Mouse (Mus musculus) heart, postnatal 10 days (tissue): Measurements from ENCODE around the gene Polr2i. TPM values are rescaled to one million over a fixed set of nuclear protein-coding genes. Genes with fewer than 3 reads are reported as not detected.

Experiments used
- DNase-seq, 2 experiments: peaks; one replicate each; pipeline ENCODE4 v3.0.0; 2021
- intact Hi-C: fragments of 180-260 bp; cut with DNase I; formaldehyde crosslinking; loops from one replicate; pipeline ENCODE4 v1.15.1; 2025
- total RNA-seq, 2 experiments: library from RNA; stranded (reverse); gene quantifications; 2 replicates each; pipeline ENCODE4 v1.2.3; 2021

The Polr2i gene
- total RNA-seq, 2 experiments from 2014 or later = 55.5 to 60.7 TPM

- peak; percentile 16 to 19 for DNase-seq
- intact Hi-C loops = no loop called here
Measured at GRCm38 (mm10) chr7:30251956-30252954, 20.5 kb downstream of the Polr2i start.

GRCm38 (mm10) chr7:30265041-30265440, 33.3 kb downstream of the Polr2i start:
- no peak for DNase-seq
- intact Hi-C loops = no loop called here

GRCm38 (mm10) chr7:30265531-30265930, 33.8 kb downstream of the Polr2i start:
- intact Hi-C loops = no loop called here
- DNase-seq = no peak

- intact Hi-C loops = no loop called here
- DNase-seq = no peak
Measured at GRCm38 (mm10) chr7:30265935-30266334, 34.2 kb downstream of the Polr2i start.

- intact Hi-C loops = no loop called here
- no peak for DNase-seq
Measured at GRCm38 (mm10) chr7:30266780-30267179, 35.0 kb downstream of the Polr2i start.

- no peak for DNase-seq
- intact Hi-C loops = no loop called here
Measured at GRCm38 (mm10) chr7:30269641-30270040, 37.9 kb downstream of the Polr2i start.

- DNase-seq = no peak
- intact Hi-C loops = no loop called here
Measured at GRCm38 (mm10) chr7:30274383-30274782, 42.6 kb downstream of the Polr2i start.

GRCm38 (mm10) chr7:30278911-30279310, 47.2 kb downstream of the Polr2i start:
- intact Hi-C loops = no loop called here
- DNase-seq = no peak

GRCm38 (mm10) chr7:30279536-30279935, 47.8 kb downstream of the Polr2i start:
- intact Hi-C loops = no loop called here
- no peak for DNase-seq

GRCm38 (mm10) chr7:30279951-30280669, 48.4 kb downstream of the Polr2i start, which contains the start of the genes Thap8 and Wdr62:
Gene Thap8, plus strand, starts transcription at chr7:30280094.
Gene Wdr62, minus strand, starts transcription at chr7:30280419.
- DNase-seq = peak; percentile 95

GRCm38 (mm10) chr7:30280670-30281138, 49.0 kb downstream of the Polr2i start:
- intact Hi-C loops = no loop called here
- peak; percentile 91 to 92 for DNase-seq

More at GRCm38 (mm10) chr7:30279951-30280669, 48.4 kb downstream of the Polr2i start, which contains the start of the genes Thap8 and Wdr62:
- intact Hi-C loops = no loop called here

GRCm38 (mm10) chr7:30281522-30281921, 49.8 kb downstream of the Polr2i start:
- intact Hi-C loops = no loop called here

GRCm38 (mm10) chr7:30282740-30283139, 51.0 kb downstream of the Polr2i start:
- intact Hi-C loops = no loop called here
- peak in 1 of 2 experiments; percentile 22 for DNase-seq

More at GRCm38 (mm10) chr7:30281522-30281921, 49.8 kb downstream of the Polr2i start:
- DNase-seq = no peak

Other genes with a start within 250 kb of the Polr2i start
- 10 to 100 TPM; 46.7 to 53.1 TPM for gene Zfp568, start 248.0 kb upstream of the Polr2i start, total RNA-seq
- 1 to 10 TPM; 1.6 to 2.6 TPM for gene Zfp14, start 180.6 kb upstream of the Polr2i start, total RNA-seq
- gene Zfp82, start 159.0 kb upstream of the Polr2i start, total RNA-seq = 1 to 10 TPM in 1 of 2 experiments, under 1 TPM in 1; 0.98 to 1.1 TPM
- gene Gm26920, start 141.5 kb upstream of the Polr2i start, total RNA-seq = under 1 TPM in 1 of 2 experiments, not detected in 1; 0.62 TPM
- 1 to 10 TPM; 1.3 to 2.3 TPM for gene Zfp566, start 141.4 kb upstream of the Polr2i start, total RNA-seq
- gene Zfp260, start 137.2 kb upstream of the Polr2i start, total RNA-seq = 10 to 100 TPM; 44.8 to 53.3 TPM
- 1 to 10 TPM; 4.5 to 6.5 TPM for gene Zfp382, start 110.0 kb upstream of the Polr2i start, total RNA-seq
- 10 to 100 TPM; 39.0 to 42.5 TPM for gene Zfp146, start 62.2 kb upstream of the Polr2i start, total RNA-seq
- gene Cox7a1, start 47.8 kb upstream of the Polr2i start, total RNA-seq = 1,000 to 10,000 TPM; 1,192 to 1,277 TPM
- gene Capns1, start 33.1 kb upstream of the Polr2i start, total RNA-seq = 100 to 1,000 TPM; 303 to 326 TPM
- gene Tbcb, start 324 bp downstream of the Polr2i start, total RNA-seq = 10 to 100 TPM; 68.5 to 76.1 TPM
- gene Ovol3, start 3.8 kb downstream of the Polr2i start, total RNA-seq = not detected
- gene Thap8, start 48.1 kb downstream of the Polr2i start, total RNA-seq = under 1 TPM; 0.20 to 0.26 TPM
- 1 to 10 TPM; 5.4 to 5.7 TPM for gene Wdr62, start 48.5 kb downstream of the Polr2i start, total RNA-seq
- gene Clip3, start 59.8 kb downstream of the Polr2i start, total RNA-seq = 10 to 100 TPM; 14.0 TPM
- gene Alkbh6, start 76.8 kb downstream of the Polr2i start, total RNA-seq = 10 to 100 TPM; 26.0 to 27.4 TPM
- gene Syne4, start 82.9 kb downstream of the Polr2i start, total RNA-seq = under 1 TPM; 0.86 to 0.87 TPM
- 1 to 10 TPM in 1 of 2 experiments, under 1 TPM in 1; 0.87 to 1.0 TPM for gene E130208F15Rik, start 89.8 kb downstream of the Polr2i start, total RNA-seq
- 10 to 100 TPM; 15.1 to 15.8 TPM for gene Sdhaf1, start 91.9 kb downstream of the Polr2i start, total RNA-seq
- gene Lrfn3, start 130.8 kb downstream of the Polr2i start, total RNA-seq = 1 to 10 TPM; 1.7 TPM
- gene Tyrobp, start 181.8 kb downstream of the Polr2i start, total RNA-seq = 10 to 100 TPM; 12.9 to 16.5 TPM
- 1 to 10 TPM in 1 of 2 experiments, under 1 TPM in 1; 0.92 to 1.8 TPM for gene Hcst, start 187.9 kb downstream of the Polr2i start, total RNA-seq
- under 1 TPM; 0.29 to 0.45 TPM for gene Nfkbid, start 189.8 kb downstream of the Polr2i start, total RNA-seq
- 1 to 10 TPM; 4.1 to 6.2 TPM for gene Aplp1, start 213.6 kb downstream of the Polr2i start, total RNA-seq
- gene Kirrel2, start 225.7 kb downstream of the Polr2i start, total RNA-seq = under 1 TPM; 0.07 to 0.17 TPM
- gene Nphs1, start 226.4 kb downstream of the Polr2i start, total RNA-seq = not detected